Mouse (Mus musculus) gastrocnemius, postnatal 4 days (tissue): ENCODE results near the gene Ntf5. TPM values are rescaled to one million over a fixed set of nuclear protein-coding genes. Genes with fewer than 3 reads are reported as not detected.

Experiments used
- DNase-seq, 2 experiments: peaks; one replicate each; pipeline ENCODE4 v3.0.0; 2021 to 2022; ENCODE audit warnings: low spot score in 2 of 2, mixed read lengths in 2 of 2
- total RNA-seq, 2 experiments: library from RNA; stranded (reverse); gene quantifications; 2 replicates each; pipeline ENCODE4 v1.2.3; 2021

Gene Ntf5
- total RNA-seq, 2 experiments from 2014 or later: 0.61 to 0.98 TPM

DNA sequence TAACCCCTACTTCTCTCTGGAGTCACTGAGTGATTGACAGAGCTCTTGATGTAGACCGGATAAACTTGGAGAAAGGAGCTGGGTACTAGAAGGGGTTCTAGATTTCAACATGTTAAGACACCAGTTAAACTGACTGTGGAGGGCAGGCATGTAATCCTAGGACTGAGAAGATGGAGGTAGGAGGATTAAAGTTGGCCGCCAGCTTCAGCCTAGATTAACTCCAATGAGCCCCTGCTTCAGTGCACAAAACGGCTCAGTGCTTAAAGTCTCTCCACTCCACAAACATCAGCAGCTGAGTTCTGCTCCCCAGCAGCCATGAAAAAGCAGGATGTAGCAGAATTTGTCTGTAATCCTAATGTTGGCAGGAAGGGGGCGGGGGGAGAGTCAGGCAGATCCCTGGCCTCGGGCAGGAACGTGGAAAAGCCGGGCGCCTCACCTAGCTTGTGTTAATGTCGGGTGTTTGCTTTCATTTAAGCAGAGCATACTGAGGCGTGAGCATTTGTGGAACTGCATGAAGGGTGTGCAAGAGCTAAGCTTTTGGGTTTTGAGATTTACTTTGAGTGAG lies 11.9 kb upstream of the Ntf5 start:
- no peak for DNase-seq

DNA sequence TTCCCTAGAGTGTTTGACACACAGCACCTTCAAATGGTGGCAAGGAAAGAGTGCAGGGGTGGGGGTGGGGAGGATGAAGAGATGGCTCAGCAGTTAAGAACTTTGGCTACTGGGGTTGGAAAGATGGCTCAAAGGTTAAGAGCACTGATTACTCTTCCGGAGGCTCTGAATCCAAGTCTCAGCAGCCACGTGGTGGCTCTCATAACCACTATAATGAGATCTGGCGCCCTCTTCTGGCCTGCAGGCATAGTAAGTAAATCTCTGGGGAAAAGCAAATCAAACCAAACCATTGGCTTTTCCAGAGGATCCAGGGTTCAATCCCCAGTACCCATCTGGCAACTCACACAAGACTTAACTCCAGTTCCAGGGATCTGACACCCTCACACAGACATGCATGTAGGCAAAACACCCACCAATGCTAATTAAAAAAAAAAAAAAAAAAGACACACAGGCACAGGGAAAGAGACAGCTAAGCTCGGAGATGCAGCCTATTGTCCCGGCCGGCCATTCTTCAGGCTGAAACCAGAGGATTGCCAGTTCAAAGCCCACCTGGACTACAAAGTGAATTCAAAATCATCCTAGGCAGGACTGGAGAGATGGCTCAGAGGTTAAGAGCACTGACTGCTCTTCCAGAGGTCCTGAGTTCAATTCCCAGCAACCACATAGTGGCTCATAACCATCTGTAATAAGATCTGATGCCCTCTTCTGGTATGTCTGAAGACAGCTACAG lies 9.8 kb upstream of the Ntf5 start:
- peak in 1 of 2 experiments; percentile 59 for DNase-seq

DNA sequence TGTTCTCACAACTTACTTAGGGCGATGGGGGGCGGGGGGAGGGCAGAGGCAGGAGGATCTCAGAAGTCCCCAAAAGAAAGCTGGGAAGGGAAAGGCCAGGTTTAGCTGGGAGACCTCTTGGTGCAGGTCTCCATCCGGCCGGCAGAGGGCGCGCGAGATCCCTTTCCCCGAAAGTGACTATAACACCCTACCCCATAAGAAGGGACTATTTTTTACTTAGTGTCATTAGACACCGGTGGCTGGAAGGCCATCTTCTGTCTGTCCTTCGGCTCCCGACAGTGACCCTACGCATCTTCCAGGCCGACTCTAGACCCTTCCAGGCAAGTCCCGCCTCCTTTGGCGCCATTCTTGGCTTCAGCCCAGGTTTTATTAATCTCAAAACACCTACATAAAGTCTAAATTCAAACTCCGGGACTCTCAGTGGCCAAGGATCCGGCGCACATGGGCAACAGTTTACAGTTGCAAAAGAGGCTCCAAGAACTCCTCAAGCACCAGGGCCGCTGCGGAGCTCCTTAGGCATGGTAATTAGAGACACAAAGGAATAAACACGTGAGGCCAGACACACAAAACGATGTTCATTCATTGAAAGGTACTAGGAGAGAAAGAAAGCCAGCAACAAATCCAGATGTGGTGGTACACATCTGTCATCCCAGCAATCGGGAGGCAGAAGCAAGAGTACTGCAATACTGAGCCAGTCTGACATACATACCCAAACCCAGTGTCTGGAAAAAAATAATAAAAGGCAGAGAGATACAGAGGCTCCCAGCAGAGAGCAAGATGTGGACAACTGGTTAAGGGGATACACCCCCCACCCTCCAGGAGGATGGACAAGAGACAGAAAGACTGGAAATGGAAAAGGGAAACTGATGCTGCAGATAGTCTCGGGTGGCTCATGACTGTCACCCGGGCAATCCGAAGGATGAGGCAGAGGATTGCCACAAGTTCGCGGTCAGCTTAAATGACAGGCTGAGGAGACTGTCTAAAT lies 8.1 kb upstream of the Ntf5 start, which contains the start of gene Kcna7:
Gene Kcna7 (plus strand): TSS at position 563 of the 985 bp plus-strand sequence.
- peak in 1 of 2 experiments; percentile 71 for DNase-seq

DNA sequence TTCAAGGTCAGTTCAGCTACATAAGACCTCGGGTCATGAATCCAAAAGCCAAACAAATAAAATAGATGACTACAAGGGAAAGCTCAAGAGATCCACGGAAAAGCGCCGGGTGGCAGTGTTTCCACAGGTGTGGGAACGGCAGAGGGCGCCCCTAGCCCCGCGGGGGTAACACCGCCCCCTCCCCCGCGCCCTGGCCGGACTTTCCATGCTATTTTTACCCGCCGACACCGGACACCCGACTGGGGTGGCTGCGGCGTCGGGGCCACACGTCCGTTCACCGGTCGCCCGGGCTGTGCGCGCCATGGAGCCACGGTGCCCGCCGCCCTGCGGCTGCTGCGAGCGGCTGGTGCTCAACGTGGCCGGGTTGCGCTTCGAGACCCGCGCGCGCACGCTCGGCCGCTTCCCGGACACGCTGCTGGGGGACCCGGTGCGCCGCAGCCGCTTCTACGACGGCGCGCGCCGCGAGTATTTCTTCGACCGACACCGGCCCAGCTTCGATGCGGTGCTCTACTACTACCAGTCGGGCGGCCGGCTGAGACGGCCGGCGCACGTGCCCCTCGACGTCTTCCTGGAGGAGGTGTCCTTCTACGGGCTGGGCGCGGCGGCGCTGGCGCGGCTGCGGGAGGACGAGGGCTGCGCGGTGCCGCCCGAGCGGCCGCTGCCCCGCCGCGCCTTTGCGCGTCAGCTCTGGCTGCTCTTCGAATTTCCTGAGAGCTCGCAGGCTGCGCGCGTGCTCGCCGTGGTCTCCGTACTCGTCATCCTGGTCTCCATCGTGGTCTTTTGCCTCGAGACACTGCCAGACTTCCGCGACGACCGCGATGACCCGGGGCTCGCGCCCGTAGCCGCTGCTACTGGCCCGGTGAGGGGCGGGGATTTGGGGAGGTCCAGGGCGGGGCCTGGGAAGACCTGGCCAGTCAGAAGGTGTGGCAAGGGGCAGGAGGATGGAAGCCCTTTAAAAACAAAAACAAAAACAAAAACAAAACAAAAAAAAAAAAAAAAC lies 7.0 kb upstream of the Ntf5 start:
- no peak for DNase-seq

DNA sequence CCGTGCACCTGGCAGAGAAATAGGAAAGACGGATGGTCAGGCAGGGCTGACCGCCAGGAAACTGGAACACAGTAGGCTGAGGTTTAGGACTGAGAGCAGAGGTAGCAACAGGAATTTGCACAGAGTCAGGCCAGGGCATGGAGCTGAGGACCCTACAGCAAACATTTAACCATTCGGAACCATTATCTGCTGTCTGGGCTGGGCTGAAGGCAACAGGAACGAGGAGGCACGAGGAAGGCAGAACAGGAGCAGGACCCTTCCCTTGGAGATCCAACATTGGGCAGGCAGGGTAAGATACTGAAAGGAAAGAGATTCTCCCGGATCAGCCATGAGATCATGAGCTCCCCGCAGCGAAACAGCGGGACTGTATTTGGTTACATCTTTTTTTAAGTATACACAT lies 5.7 kb upstream of the Ntf5 start:
- no peak for DNase-seq

DNA sequence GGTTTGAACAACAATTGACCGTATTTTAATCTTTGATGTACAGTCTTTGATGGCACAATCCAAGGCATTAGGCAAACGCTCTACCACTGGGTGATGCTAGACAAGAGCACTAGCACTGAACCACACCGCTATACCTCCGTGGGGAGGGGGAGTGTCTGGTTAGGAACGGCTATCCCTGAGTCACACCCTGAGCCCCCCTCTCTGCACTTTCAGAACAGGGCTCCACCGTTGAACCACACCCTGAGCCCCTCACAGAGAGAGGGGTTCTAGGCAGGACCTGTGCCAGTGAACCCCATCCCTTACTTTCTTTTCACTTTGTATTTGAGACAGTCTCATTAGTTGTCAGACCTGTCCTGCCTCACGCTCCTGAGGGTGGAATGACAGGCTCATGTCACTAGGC lies 5.1 kb upstream of the Ntf5 start:
- DNase-seq: no peak

DNA sequence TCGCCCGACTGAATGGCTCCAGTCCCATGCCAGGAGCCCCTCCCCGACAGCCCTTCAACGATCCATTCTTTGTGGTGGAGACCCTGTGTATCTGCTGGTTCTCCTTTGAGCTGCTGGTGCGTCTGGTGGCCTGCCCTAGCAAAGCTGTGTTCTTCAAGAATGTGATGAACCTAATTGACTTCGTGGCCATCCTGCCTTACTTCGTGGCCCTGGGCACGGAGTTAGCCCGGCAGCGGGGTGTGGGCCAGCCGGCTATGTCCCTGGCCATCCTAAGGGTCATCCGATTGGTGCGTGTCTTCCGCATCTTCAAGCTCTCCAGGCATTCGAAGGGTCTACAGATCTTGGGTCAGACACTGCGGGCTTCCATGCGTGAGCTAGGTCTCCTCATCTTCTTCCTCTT lies 4.5 kb upstream of the Ntf5 start:
- DNase-seq: no peak

DNA sequence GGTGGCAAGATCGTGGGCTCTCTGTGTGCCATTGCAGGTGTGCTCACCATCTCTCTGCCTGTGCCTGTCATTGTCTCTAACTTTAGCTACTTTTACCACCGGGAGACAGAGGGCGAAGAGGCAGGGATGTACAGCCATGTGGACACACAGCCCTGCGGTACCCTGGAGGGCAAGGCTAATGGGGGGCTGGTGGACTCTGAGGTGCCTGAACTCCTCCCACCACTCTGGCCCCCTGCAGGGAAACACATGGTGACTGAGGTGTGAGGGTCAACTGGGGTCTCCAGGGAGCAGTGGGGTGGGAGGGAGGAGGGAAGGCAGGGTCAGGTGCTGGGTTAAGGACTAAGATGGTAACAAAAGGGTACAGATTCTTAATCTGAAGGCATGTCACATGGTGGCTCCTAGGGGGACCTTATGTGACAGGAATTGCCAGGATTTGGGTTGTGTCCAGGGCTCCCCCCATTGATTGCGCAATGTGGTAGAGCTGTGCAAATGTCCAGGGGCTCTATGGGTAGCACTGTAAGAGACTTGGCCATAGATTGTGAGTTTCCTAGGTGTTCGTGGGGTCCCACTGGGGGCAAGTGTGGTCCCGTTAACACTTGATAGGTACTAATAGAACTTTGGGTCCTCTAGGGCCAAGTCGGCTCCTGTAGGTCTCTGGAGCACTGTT lies 3.9 kb upstream of the Ntf5 start:
- DNase-seq: no peak

DNA sequence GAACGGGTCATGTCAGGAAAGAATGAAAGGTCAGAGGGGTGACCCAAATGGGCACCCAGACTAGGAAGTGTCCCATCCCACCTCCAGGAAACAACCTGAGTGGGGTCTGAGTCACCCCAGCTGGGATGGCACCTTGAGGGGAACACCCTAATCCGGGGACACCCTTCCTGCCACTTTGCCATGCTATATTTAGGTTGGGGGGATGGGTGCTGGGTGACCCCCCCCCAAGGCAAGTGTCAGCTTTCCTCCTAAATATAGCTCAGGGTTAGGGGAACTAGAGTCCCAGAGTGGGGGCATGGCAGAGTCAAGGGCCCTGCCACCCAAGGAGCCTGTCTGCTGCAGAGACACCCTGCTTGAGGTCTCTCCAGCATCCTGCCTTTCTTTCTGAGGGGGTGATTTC lies 1.1 kb upstream of the Ntf5 start:
- DNase-seq: no peak

DNA sequence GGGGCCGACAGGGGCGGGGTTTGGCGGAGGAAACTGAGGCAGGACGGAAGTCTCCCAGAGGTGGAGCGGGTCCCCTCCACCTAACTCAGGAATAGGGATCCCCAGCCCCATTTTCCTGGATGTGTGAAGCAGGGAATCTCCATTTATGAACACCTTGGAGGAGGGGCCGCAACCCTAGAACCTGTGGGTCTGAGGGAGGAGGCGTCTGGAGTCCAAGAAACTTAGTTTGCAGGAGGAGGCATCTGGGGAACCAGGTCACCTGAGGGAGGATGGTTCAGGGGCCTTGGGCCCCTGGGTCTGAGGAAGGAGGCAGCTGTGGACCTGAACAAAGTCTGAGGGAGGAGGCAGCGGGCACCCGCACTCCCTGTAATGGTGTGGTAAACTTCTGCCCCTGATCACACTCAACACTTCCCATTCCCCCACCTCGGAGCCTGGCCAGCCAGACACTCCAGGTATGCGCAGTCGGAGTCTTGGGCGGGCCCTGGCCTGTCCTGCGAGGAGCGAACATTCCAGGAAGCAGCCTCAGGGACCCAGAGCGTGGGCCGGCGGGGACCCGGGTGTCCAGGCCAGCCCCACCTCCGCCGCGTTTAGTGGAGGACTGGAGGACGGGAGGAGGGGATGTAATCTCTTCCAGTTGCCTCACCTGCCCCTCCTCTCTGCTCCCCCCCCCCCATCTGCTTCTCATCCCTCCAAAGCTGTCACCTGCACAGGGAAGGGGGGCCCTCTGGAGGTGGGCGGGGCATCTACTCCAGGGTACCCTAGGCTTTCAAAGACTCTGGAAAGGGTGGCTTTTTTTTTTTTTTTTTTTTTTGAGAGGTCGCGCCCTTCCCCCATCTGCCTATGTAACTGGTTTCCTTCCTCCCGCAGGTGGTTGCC lies 607 bp downstream of the Ntf5 start:
- DNase-seq: no peak

DNA sequence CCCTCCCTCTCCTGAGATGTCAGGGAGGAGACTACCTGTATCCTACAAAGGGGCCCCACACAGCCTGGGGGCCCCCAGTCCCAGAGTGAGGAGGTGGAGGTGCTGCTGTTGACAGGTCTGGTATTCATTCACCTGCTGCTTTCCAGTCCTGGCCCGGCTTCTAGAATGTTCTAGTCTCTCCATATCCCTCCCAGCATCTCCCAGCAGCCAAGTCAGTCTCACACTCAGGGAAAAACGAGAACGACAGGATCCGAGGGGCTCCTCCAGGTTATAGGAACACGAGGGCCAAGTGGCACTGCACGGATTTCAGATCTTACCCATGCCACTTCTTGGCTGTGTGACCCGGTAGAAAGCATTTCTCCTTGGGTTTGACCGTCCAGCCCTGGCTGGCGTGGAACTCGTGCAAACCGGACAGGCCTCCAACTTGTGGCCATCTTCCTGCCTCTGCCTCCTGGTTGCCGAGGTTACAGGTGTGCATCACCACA lies 1.3 kb downstream of the Ntf5 start:
- DNase-seq: no peak

DNA sequence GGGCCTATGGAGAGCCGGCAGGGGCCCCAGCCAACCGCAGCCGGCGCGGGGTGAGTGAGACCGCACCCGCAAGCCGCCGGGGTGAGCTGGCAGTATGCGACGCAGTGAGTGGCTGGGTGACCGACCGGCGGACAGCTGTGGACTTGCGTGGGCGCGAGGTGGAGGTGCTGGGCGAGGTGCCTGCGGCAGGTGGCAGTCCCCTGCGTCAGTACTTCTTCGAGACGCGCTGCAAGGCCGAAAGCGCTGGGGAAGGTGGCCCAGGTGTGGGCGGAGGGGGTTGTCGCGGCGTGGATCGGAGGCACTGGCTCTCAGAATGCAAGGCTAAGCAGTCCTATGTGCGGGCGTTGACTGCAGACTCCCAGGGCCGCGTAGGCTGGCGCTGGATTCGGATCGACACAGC lies 2.1 kb downstream of the Ntf5 start:
- no peak for DNase-seq

DNA sequence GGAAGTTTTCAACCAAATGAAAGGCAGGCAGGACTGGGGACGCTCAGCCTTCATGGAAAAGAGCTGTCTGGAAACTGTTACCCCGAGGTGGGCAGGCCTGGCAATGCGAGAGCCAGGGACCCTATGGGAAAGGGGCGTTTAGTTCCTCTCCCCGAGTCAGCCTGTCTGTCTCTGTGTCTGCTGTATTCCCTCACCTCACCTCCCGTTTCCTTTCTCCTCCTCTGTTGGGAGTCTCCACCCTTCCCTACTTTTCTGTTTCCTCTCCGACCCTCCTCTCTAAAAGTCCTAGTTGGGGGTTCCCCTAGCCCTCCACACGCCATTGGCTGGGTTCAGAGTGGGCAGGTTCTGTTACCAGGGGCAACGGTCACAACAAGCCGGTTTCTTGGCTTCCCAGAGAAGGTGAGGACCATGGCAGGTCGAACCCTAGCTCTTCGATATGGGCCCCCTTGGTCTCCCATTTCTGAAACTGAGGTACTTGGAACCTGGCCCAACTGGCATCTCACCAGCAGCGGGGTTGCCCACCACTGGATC lies 4.5 kb downstream of the Ntf5 start:
- no peak for DNase-seq

DNA sequence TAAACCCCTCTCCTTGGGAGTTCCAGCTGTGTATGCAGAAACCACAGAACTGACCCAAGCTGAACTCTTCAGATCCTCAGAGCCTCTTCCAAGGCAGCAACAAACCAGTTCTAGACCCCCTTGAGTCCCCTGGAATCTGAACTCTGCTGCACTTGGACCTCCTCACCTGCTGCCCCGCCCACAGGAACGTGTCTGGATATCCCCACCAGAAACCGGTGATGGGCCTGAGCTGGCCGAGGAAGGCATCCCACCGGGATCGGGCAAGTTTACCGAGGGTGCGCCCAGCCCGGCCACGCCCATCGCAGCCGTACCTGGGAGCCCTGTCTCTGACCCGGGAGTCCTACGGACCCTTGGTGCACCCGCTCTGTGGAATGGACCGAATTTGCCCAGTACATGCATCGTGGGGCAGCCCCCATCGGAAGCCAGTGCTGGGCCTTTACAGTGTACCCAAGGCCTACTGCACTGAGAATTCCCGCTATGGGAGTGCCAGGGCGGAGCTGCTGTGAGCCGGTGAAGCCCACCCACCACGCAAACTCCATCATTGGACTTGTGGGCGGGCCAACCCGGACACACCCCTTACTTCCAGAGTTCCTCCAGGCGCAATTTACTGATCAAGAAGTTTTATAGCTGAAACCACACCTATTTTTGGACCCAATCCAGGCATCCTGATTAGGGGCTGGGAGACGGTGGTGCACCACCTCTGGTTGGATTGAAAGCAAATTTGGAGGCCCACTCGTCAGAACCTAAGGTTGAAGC lies 6.5 kb downstream of the Ntf5 start:
- DNase-seq: no peak

DNA sequence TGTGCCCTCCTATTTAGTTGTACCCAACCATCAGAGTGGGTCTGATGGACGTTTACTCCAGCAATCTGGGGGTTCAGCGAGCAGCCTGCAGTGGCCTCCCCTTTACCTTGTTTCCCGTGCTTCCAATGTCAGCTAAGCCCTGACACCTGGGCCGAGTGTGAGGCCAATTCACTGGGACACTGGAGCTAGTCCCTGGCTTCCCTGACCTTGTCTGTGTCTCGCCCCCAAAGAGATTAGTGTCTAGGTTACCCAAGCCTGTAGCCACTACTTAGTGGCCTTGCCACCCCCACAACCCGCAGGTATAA lies 7.1 kb downstream of the Ntf5 start, which contains the start of gene Lhb:
Gene Lhb (plus strand): TSS at position 206 of the 305 bp plus-strand sequence.
- no peak for DNase-seq

DNA sequence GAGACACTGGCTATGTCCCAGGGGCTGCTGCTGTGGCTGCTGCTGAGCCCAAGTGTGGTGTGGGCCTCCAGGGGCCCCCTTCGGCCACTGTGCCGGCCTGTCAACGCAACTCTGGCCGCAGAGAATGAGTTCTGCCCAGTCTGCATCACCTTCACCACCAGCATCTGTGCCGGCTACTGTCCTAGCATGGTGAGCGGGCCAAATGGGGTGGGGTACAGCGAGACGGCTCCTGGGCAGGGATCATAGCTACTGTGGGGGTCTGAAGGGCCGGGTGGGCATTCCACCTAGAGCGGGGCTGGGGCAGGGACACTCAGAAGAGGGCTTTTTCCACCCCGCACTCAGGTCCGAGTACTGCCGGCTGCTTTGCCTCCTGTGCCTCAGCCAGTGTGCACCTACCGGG lies 7.7 kb downstream of the Ntf5 start:
- no peak for DNase-seq

DNA sequence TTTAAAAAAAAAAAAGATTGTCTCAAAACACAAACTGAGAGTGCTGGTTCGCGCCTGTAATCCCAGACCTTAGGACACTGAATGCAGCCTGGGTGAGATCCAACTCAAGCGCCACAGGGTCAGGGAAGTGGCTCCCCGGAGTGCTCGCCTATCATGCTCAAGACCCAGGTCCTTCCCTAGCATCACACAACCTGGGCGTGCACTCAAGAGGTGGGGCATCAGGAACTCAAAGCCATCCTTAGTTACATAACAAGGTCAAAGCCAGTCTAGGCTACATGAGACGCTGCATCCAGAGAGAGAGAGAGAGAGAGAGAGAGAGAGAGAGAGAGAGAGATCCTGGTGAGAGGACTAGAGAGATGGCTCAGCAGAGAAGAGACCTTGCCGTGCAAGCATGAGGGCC lies 13.1 kb downstream of the Ntf5 start:
- DNase-seq: no peak

DNA sequence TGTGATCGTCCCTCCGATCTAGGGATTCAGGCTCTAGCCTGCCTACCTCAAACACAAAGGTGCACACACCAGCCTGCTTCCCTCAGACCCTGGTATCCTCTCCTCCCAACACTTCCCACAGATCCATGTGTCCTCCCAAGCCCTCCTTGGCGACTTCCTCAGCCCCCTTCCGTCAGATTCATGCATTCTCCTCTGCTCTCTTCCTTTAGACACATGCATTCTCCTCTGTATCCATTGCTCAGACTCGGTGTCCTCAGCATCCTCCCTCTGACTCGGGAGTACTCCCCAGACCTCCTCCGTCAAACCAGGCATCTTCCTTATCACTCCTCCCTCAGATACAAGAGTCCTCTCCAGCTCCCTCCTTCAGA lies 20.3 kb downstream of the Ntf5 start:
- DNase-seq: no peak
